Mouse (Mus musculus) lung, postnatal 14 days (tissue): ENCODE data around the gene Slc25a40.

Source experiments
- DNase-seq: peaks from one replicate; pipeline ENCODE4 v3.0.0; 2021

Slc25a40 gene

GRCm38 (mm10) chr5:8422157-8422931, at the start of gene Slc25a40, which contains the start of gene Dbf4:
Gene Slc25a40 (plus strand): TSS chr5:8422850.
Gene Dbf4 (minus strand): TSS chr5:8422716.
- DNase-seq = peak; percentile 92

DNA sequence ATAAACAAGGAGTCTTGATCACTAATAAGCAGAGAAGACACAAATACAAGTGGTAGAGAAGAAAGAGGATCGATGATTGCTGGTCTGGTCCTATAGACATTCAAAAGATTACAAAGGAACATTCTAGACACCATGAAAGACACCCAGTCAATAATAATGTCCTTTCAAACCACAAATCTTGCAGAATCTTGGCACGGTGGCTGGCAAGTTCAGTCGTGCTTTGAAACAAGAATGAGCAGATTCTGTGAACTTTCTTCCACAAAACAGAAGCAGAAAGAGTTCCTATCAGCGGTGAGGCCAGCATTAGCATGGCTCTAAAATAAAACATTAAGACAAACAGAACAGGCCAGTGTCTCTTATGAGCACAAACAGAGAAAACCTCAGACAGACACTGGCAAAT, 49.2 kb upstream of the Slc25a40 start:
- DNase-seq = no peak

DNA sequence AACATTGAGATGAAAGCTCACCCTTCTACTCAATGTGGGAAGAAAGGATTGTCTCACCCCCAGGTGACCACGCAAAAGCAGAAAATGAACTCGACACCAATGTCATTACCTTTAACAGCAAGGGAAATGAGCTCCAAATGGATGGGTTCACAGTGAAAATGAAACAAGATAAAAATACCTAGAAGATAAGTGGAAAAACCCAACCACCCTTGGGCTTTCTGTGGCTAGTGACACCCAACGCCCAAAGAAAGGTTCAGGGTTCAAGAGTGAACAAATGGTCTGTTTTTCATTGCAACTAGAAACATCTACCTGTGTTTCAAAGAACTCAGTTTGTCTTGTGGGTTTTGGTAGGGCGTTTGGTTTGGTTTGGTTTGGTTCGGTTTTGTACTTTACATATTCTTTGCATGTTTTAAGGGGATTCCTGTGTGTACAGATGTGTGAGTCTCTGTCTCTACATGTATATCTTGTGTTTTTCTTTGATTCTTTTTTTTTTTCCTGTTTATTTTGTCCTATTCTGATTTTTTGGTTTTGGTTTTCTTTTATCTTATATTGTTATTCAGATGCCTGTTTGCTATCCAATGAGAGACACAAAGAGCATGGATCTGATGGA, 48.2 kb upstream of the Slc25a40 start:
- DNase-seq = no peak

DNA sequence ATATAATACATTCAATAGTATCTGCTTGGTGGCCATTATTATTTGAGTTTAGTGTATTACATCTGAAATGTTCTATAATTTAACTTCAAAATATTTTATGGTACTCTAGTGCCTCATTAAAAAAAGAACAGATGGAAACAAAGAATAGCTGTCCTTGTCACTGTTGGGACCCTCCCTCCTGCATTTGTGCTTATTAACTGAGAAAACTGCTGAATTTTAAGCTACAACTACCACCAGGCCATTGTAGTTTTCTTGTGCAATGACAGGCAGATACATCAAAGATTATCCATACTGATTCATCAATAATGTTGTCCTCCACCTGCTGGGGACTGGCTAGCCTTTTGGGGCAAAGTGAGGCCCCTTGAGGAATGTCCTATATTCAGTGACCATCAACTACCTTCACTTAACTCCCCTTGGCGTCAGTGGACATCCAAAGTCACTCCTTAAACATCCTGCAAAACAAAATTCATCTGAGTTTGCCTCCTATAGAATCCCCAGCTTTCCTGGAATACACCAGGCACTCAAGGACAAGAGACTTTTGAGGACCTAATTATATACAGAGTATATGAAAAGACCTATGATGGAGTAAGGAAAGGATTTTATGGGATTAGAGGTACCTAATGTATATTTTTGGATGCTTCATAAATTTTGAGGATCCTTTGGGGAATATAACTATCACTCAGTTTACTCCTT, 28.6 kb upstream of the Slc25a40 start:
- DNase-seq = no peak

GRCm38 (mm10) chr5:8397587-8398249, 24.9 kb upstream of the Slc25a40 start:
- DNase-seq = no peak

DNA sequence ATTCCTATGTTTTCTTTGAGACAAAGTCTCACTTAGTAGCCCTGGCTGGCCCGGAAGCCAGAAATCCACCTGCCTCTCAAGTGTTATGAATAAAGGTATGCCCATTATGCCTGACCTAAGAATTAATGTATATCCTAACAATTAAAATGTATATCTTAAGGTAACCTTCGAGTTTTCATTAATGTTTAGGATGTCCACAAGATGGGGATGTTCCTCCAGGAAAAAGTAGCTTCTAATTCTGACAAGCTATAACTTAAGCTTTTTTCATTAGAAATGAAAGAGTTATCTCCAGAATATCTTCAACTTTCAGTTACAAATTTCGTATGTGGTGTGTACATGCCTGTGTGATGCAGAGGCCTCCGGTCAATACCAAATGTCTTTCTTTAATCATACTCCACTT, 13.9 kb upstream of the Slc25a40 start:
- DNase-seq = no peak

DNA sequence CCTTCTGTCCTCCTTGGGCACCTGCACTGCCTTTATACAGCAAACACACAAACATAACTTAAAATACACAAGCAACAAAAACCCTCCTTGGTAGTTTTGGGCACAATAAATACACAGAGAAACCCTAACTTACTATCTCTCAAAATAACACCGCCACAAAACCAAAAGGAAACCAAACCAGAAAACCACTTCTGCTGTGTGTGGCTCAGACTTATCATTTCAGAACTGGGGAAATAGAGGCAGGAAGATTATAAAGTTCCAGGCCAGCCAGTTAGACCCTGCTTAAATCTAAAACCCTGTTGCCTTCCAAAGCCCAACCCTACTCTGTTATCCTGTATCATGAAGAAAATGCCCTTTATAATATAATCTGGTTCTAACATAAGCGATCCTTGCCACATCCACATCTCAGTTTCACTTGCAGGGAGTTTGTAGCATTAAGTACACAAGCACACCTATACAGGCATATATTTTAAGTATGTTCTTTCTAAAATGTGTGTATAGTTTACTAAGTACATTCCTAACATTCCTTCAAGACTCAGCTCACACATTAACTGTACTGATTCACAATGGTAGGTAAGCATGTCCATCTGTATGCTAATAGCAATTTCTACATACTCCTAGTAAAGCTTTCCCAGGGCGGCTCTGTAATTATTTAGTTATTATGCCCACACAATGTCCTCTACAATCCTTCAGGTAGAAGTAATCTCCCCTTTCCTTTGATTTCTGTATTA, 5.8 kb upstream of the Slc25a40 start:
- DNase-seq = no peak

DNA sequence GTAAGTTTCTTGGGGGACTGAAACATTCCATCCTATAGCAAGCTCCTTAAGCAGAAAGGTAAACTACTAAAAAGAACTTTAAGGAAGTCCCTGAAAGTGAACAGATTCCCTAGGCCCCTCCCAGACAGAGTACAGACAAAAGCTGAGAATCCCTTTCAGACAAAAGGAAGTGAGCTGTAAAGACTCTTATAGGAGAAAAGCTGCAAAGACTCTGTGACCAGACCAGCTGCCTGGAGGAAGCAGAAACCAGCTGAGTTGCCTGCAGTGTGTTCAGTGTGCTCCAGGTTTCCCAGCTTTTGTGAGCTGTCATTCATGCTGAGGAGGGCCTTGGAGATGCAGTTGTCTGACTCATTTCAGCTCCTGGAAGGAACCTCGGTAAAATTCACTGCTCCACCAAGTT, 5.2 kb upstream of the Slc25a40 start:
- DNase-seq = no peak

GRCm38 (mm10) chr5:8421424-8421823, 1.2 kb upstream of the Slc25a40 start:
- DNase-seq = no peak

DNA sequence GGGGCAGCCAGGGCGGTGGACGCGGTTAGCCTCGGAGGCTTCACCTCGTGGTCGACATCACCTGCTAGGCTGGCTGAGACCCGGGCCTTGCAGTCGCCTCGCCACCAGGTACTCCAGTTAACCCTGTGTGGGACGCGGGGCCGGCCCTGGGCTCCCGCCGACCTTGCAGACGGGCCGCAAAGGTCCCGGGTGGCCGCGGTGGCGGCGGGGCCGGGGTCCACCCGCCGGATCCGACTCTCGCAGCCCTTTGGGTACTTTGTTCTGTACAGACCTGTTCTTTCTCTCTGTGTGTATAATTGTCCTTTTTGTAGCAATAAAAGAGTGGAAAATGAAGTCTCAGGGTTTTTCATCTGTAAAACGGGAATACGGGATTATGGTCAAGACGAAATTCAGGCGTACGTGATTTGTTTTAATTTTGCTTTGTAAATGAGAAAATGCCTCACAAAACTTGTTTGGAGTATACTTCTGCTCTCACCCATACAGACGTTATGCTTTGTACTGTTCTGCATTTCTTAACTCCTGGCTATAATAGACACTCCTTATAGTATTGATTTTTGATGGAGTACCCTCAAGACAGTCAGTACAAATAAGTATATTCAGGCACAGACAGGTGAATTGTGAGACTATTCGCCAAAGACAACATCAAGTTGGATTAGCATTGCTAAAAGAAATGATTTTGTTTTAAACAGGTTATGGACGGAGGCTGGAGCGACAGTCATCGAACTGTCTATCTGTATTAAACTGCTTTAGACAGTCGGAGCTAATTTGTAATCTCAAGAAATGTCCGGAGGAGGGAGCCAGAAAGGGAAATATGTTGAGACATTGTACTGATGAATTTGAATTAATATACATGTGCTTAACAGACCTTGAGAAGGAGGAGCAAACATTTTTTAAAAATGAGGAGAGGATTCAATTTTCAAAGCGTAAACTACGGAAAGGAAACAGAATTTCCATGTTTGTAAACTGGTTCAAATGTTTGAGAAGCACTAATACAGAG, 580 bp downstream of the Slc25a40 start:
- no peak for DNase-seq

DNA sequence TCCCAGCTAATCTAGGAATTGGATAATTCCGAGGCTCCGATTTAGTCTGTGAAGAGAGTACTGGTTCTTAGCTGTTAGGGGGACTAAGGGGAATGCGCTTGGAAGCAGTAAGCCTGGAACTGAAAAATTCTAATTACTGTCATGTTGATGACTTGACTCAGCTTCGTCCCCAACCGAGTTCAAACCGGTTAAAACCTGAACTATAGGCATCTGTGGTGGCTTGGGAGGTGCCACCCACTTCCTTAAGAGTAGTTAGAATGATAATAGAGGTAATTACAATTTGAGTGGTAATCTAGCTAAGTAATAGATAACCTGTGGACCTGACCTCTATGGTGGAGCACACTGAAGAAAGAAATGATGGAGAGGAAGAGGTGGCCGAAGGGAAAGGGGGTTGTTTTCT, 1.5 kb downstream of the Slc25a40 start:
- DNase-seq = no peak

DNA sequence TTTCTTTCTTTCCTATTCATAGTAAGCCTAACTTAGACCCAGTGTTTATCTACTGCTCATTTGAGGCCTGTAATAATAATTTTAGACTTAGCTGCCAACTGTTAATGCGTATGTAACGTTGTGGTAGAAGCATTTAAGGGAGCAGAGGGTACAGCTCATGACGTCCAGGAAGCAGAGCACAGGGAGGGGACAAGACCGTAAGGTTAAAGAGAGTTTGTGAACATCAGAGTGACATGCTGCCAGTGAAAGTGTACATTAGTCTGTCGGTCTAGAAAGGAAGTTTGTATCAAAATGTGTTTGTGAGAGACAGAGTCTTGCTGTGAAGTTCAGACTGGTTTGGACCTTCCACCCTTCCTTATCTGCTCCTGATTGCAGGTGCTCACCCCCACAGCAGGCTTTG, 3.2 kb downstream of the Slc25a40 start:
- no peak for DNase-seq

DNA sequence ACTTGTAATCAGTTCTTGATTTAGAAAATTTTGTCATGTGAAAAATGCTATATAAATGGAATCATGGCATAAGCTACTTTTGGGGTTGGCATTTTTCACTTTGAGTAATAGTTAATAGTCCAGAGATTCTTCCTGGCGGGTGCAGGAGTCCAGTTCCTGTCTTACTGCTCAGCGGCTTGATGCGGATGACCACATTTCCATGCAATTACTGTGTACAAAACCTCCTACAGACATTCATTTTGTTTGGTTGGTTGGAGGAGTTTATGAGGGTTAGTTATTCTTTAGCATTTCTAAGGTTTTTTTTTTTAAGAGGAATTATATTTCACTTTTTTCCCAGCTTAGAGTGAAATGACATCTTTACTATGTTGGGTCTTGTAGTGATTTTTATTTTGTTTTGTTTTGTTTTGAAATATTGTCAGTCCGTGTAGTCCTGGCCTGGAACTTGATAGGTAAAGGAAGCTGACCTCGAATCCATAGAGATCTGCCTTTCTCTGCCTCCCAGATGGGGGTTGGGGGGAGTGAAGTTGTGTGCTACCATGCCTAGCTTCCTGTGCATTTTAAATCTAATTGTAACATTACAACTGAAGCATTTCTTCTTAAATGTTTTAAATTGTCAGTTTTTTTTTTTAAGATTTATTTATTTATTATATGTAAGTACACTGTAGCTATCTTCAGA, 15.0 kb downstream of the Slc25a40 start:
- DNase-seq = no peak

DNA sequence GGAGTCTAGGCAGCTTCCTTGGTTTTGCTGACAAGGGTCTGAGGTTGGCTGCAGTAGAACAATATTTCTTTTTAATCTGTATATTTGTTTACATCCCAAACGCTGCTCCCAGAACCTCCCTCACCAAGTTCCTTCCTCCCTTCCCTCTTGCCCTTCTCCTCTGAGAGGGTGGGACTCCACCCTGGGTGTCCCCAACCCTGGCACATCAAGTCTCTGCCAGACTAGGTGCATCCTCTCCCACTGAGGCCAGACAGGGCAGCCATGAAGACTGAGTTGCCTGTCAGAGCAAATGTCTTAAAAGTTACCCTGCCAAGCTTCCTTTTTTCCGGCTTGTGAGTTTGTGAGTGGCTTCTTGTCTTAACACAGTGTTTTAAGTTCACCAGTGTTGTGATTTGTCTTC, 16.4 kb downstream of the Slc25a40 start:
- DNase-seq = no peak

GRCm38 (mm10) chr5:8455565-8455964, 32.9 kb downstream of the Slc25a40 start:
- no peak for DNase-seq

DNA sequence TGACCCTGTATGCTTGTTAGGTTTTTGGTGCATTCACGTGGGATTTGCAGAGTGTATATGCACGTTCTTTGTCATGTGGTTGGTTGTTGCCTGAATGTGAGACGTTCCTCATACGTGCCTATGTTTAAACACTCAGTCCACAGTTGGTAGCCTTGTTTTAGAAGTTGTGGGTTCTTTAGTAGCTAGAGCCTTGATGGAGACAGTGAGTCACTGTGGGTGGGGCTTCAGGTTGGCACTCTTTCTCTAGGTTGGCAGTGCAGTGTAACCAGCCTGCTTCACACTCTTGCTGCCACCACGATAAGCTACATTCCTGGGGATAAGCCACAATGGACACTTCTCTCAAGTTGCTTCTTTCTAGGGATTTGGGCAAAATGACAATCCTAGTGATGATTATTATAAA, 33.9 kb downstream of the Slc25a40 start:
- DNase-seq = no peak

DNA sequence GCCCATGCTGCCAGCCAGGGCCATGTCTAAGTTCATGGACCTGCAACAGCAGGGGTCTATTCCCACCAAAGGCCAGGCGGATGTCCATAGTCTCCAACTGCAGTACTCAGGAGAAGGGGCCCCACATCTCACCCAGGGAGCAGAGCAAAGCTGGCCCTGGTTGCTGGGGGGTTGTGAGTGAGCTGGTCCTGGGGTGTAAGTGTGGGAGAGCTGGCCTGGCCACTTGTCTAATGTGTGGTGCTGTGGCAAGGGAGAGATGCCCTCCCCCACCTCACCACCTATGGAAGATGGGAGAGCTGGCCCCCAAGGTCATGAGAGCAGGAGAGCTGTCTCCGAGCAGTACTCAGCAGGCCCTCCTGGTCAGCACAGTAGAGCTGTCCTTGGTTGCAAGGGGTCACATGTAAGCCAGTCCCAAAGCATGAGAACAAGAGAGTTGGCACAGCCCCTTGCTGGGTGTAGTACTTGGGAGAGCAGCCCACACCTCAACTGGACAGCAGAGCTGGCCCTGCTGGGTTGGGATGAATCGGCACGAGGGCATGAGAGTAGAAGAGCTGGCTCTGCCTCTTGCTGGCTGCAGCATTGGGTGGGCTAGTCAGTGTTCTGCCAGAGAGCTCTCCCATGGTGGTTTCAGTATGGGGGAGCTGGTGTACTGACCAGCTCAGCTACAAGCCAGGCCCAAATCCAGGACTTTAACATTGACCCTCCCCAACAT, 65.5 kb downstream of the Slc25a40 start:
- no peak for DNase-seq

- no peak for DNase-seq
Observed at GRCm38 (mm10) chr5:8488701-8489297, 66.1 kb downstream of the Slc25a40 start.

DNA sequence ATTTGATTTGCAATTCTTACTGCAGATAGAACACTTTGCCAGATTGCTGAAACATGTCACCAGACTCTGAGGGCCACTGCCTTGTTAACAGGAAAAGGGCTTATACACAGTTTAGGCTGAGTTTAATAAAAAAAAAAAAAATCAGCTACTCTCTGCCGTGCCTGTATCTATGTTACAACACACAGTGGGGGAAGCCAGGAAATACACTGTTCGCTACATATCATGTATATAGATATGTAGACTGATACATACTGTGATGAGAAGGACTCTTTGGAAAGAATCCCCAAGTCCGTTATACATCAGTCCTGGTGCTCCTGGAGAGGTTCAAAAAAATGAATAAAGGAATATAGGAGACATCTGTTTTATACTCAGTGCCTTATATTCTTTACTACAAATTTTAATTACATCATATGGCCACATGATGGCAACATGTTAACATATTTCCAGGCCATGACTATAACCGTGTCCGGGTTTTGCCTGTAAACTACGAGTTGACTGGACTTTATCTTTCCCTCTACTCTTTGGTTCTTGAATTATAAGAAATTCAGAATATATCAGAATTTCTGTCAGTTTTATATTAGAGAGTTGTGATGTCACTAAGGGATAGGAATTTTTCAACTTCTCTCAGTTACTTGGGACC, 66.9 kb downstream of the Slc25a40 start:
- DNase-seq = peak; percentile 1
